Mouse (Mus musculus): ENCODE data around the gene Frmd8.

Gene Frmd8

GRCm38 (mm10) chr19:5838136-5838891 lies 36.8 kb downstream of the Frmd8 start:
- DNase-seq (ENCODE audit: low spot score), result no peak

DNA sequence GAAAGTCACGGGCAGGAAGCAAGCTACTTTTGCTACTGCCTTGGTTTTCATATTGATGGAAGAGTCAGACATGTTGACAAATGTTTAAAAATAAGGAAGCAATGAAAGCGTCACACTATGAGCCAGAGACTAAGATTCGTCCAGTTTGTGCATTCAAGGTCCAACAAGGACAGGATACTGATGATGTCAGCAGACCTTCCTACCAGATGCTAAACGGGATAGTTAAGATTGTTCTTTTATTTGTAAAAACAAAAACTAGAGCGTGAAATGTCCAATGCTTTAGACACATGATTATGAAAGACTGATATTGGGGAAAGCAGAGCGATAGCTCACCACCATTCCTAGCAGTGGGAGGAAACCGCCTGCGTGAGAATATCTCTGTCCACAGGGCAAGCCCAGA lies 37.5 kb downstream of the Frmd8 start:
- DNase-seq (ENCODE audit: low spot score), result no peak

DNA sequence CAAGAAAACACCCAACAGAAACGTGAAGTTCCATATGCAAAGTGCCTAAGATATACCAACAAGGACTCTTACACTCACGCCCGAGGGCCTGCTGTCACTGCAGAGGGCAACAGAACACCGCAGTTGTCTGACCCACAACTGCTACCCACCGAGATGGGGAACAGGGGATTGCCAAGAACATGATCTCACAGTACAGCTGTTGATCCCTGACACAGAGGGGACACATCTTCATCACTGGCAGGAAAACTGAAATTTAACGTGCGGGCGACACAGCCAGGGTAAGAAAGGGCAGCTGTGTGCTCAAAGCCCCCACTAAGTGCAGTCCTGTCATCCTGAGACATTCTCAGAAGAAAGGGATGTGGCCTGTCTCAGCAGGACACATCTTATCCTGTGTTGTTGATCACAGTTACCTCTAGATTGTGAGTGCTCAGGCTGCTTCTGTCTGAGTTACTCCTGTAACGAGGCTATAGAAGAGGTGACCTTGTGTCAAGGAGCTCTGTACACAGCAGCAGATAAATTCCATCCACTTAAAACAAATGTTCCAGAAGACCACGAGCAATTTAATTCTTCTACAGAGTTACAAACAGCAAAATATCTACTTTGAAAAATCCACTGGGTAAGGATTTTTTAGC lies 38.0 kb downstream of the Frmd8 start:
- no peak for DNase-seq (ENCODE audit: low spot score)

- DNase-seq (ENCODE audit: low spot score), result no peak
Observed at GRCm38 (mm10) chr19:5835922-5836430, 39.1 kb downstream of the Frmd8 start.

DNA sequence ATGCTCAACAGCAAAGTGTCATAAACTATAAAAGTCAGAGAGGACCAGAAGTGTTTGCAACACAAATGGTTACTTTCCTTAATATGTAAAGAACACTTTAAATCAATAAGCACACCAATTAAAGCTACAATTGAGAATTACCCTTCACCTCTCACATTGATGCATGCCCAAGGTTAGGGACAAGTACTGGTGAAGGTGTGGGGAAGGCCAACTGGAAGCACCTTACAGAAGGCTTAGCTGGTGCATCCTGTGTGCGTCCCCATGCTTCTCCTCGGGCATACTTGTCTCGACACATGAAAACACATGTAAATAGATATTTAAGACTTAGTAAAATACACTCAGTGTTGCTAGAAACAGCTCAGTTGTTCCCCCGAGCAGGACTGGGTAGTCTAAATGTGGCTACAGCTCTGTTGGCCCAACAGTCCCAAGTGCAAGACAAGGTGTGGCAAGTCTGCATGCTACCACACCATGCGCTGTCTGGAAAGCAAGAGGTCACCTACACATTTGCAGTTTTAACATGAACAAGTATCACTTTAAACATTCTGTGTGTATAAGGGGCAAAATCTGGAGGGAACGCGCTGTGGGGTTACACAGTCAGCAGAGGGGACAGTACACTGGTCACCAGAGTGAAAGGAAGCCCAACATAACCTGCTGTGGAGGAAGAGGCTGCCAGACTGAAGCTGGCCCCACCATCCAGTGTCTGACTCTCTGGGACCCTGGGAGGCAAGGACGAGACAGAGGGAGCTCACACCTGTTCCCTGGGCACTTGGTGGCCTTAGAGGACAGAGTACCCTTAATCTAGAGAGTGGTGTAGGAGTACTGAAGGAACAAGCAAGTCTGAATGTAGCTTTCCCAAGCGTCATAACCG lies 39.8 kb downstream of the Frmd8 start:
- DNase-seq (ENCODE audit: low spot score), result no peak

DNA sequence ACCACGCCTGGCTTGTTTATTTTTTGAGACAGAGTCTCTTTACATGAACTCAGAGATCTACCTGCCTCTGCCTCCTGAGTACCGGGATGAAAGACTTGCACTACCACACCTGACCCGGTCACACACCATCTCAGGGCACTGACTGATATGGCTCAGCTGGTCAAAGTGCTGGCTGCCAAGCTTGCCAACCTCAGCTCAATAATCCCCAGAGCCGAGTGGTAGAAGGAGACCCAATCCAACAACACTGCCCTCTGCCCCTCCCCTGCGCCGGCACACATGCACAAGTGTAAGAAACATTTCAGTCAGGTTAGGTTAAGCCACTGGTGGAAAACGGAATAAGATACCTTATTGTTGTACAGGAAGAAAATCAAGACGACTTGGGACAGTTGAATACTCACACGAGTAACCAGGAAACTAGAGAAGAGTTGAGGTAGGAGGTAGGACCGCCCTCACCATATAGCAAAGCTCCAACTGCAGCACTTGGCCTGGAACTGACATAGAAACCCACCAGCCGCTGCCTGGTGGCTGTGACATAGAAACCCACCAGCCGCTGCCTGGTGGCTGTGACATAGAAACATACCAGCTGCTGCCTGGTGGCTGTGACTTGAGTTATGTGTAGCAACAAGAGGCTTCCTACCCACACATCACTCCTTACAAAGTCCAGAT lies 40.7 kb downstream of the Frmd8 start:
- DNase-seq (ENCODE audit: low spot score), result no peak

DNA sequence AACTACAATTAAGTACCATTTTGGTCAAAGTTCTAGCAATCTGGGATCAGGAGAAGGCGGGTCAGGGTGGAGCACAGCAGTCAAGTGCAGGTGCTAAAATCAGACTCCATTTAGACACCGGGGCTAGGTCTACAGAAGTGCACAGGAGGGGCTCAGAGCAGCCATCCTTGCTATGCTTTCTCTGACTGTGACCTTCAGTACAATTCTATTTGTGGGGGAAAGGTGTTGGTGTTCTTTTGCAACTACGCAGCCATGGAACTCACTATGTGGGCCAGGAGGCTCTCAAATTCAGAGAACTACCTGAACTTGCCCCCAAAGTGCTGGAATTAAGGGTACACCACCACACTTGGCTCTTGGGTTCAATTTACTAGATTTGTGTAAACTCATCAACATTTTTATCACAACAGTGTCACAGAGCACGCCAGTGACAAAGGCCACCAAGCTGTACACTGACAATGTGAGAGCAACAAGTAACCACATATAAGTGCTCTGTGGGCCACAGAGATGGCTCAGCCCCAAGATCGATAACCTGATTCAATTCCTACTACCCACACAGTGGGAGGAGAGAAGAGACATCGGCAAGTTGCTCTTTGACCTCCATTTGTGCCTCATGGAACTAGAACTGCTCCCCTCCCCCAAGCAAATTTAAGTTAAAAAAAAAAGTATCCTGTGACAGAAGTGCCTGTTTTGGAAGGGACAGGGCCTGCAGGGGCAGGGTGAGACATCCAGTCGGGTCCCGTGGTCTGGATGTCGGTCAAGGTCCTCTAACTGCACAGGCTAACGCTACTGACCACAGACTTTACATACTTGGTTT lies 41.6 kb downstream of the Frmd8 start:
- DNase-seq (ENCODE audit: low spot score), result no peak

GRCm38 (mm10) chr19:5832326-5832725 lies 42.7 kb downstream of the Frmd8 start:
- no peak for DNase-seq (ENCODE audit: low spot score)

GRCm38 (mm10) chr19:5831958-5832320 lies 43.1 kb downstream of the Frmd8 start:
- no peak for DNase-seq (ENCODE audit: low spot score)

DNA sequence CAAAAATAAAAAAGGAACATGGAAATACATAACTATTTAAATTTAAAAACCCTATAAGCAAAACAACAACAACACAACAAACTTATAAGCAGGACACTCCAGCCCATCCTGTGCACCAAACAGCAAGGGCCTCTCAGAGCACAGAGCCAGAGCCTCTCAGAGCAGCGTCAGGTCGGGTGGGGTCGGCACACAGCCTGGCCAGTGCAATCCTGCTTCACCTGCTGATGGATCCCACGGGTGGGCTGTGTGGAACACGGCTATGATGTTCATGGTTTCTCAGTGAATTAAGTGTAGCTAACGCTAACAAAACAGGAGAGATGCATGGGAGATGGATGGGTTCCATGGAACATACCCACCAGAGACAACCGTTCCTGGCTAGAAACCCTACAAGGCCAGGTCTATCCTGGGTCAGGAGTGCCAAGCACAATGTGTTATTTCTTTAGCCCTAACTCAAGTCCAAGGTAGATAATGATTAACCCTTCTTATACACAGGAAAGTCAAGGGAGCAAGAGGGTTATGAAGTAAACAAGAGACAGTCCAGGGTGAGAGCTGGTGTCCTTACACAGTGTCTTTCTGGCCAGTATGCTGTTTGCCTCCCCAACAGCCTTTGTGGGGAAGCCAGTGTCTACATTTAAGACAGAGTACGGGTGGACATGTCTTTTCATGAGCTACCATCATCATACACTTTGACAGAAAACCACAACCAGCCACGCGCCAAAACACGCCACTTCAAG lies 43.7 kb downstream of the Frmd8 start:
- DNase-seq (ENCODE audit: low spot score), result no peak

DNA sequence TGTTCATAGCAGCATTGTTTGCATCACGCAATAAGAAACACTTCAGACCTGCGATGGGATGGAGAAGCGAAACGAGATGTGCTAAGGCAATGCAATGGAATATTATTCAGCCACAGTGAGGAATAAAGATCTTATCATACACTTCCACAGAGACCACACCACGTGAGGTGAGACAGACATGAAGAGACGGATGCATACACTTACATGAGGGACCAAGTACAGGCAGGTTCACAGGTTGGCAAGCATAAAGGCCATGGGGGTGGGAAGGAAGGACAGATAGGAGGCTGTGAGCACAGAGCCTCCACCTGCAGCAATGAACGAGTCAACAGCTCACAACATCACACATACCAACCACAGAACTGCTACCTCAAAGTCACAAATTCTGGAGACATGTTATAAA lies 44.3 kb downstream of the Frmd8 start:
- DNase-seq (ENCODE audit: low spot score), result no peak

- DNase-seq (ENCODE audit: low spot score), result no peak
Observed at GRCm38 (mm10) chr19:5829958-5830615, 45.0 kb downstream of the Frmd8 start.

GRCm38 (mm10) chr19:5828905-5829304 lies 46.2 kb downstream of the Frmd8 start:
- DNase-seq (ENCODE audit: low spot score), result no peak

DNA sequence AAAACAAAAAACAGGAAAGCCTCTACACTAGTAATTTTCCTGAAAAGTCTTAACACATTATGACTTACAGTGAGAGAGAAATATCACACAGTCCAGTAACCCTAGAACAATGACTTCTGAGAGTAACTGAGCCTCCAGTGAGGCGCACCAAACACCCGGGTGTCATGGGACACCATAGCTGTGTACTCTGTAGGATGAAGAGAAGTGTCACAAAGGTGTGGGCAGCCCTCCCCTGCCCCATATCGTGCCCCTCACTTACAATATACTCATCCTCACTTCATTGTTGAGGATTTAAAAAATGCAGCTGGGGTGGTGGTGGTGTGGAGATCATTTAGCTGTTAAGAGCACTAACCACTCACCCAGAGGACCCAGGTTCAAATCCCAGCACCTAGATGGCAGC lies 46.9 kb downstream of the Frmd8 start:
- no peak for DNase-seq (ENCODE audit: low spot score)

- no peak for DNase-seq (ENCODE audit: low spot score)
Observed at GRCm38 (mm10) chr19:5827456-5828154, 47.5 kb downstream of the Frmd8 start.

- no peak for DNase-seq (ENCODE audit: low spot score)
Observed at GRCm38 (mm10) chr19:5827044-5827443, 48.0 kb downstream of the Frmd8 start.

DNA sequence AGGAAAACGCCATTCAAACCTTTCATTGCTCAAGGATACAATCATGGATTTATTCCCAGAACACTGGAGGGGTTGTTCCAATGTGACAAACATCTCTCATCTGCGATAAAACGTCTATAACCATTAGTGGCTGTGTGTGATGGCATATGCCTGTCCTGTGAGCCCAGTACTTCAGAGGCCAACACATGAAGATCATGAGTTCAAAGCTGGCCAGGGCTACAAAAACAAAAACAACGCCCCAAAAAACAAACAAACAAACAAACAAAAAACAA lies 48.4 kb downstream of the Frmd8 start:
- no peak for DNase-seq (ENCODE audit: low spot score)

- no peak for DNase-seq (ENCODE audit: low spot score)
Observed at GRCm38 (mm10) chr19:5825901-5826730, 49.0 kb downstream of the Frmd8 start.

Data from T-cell, adult 2 months (primary cell).